Mouse (Mus musculus) CH12.LX (cell line): ENCODE data around the gene Uhrf1bp1.

ENCODE experiments used
- CTCF ChIP-seq, 2 experiments: IDR thresholded peaks in 1 of 2; conservative IDR thresholded peaks in 1 of 2; 2 replicates each; pipeline ENCODE4 v1.5.1; 2011 to 2012; ENCODE audit warnings: low read depth in 2 of 2, low read length in 2 of 2, improper control_type of control experiment in 1 of 2, inconsistent platforms in 1 of 2, mild to moderate bottlenecking in 1 of 2, moderate library complexity in 1 of 2
- ELF1 ChIP-seq: IDR thresholded peaks from 2 replicates; pipeline ENCODE4 v1.6.1; 2014; ENCODE audit warnings: low read depth, mild to moderate bottlenecking, inconsistent platforms, low read length, improper control_type of control experiment
- GABPA ChIP-seq: IDR thresholded peaks from 2 replicates; pipeline ENCODE4 v1.6.1; 2012; ENCODE audit warnings: low read depth, low read length, improper control_type of control experiment, inconsistent platforms; ENCODE audit not compliant: insufficient replicate concordance
- MAX ChIP-seq: IDR thresholded peaks from 2 replicates; pipeline ENCODE4 v1.6.1; 2011; ENCODE audit warnings: low read length, improper control_type of control experiment
- MAZ ChIP-seq: IDR thresholded peaks from 2 replicates; pipeline ENCODE4 v1.6.1; 2012; ENCODE audit warnings: low read depth, mild to moderate bottlenecking, inconsistent platforms, low read length, improper control_type of control experiment, moderate library complexity
- NRF1 ChIP-seq: IDR thresholded peaks from 2 replicates; pipeline ENCODE4 v1.6.1; 2014; ENCODE audit warnings: low read depth, mild to moderate bottlenecking, inconsistent platforms, low read length, improper control_type of control experiment, moderate library complexity
- POLR2A ChIP-seq: IDR thresholded peaks from 2 replicates; pipeline ENCODE4 v1.6.1; 2011; ENCODE audit warnings: low read depth, mild to moderate bottlenecking, improper control_type of control experiment, low read length
- USF2 ChIP-seq: conservative IDR thresholded peaks from 2 replicates; pipeline ENCODE4 v1.6.1; 2011; ENCODE audit warnings: low read depth, low read length, improper control_type of control experiment
- ZC3H11A ChIP-seq: IDR thresholded peaks from 2 replicates; pipeline ENCODE4 v1.6.1; 2012; ENCODE audit warnings: low read depth, mild to moderate bottlenecking, inconsistent platforms, low read length, improper control_type of control experiment

- TF ChIP-seq CTCF (conservative IDR thresholded peaks at IDR 0.05 in 1 of 2, IDR thresholded peaks at IDR 0.05 in 1 of 2; ENCODE audit: low read depth in 2 of 2, low read length in 2 of 2) (no peak), MAX (no peak), POLR2A (no peak), MAZ (no peak), ZC3H11A (no peak), GABPA (no peak), ELF1 (no peak), USF2 (no peak), NRF1 (no peak)
Observed at GRCm38 (mm10) chr17:27946371-27946770, 90.1 kb downstream of the Uhrf1bp1 start.
